Mouse (Mus musculus) right cerebral cortex, postnatal 4 days (tissue): ENCODE data around the gene Pbxip1.
"Not testable (repeated sequence)": the region's sequence is repeated elsewhere in the genome, so short reads cannot be mapped to it uniquely, and the experiment has no call there.

Experiments
- DNase-seq: peaks from one replicate; pipeline ENCODE4 v3.0.0-alpha.2; 2022

Pbxip1 gene

GRCm38 (mm10) chr3:89410864-89411263, 25.6 kb upstream of the Pbxip1 start:
- no peak for DNase-seq

GRCm38 (mm10) chr3:89411490-89412393, 24.8 kb upstream of the Pbxip1 start, which contains the start of gene Flad1:
Gene Flad1, minus strand, starts transcription at chr3:89411870.
- DNase-seq = peak; percentile 95

GRCm38 (mm10) chr3:89416158-89416557, 20.3 kb upstream of the Pbxip1 start:
- no peak for DNase-seq

- DNase-seq = no peak
Observed at GRCm38 (mm10) chr3:89417131-89417530, 19.4 kb upstream of the Pbxip1 start.

DNA sequence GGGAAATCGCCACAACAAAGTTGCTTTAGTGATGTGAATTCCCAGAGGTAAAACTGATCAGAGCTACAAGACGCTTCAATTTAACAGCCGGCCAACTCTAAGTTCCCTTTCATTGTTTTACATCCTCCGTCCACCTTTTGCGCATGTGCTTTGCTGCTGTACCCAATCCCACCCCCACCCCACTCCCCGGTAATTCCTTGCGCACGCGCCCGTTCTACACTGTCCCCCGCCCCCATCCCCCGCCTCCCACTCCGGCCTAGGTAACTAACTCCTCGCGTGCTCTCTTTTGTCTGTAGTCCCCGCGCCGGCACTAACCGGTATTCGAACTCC, 18.7 kb upstream of the Pbxip1 start:
- no peak for DNase-seq

DNA sequence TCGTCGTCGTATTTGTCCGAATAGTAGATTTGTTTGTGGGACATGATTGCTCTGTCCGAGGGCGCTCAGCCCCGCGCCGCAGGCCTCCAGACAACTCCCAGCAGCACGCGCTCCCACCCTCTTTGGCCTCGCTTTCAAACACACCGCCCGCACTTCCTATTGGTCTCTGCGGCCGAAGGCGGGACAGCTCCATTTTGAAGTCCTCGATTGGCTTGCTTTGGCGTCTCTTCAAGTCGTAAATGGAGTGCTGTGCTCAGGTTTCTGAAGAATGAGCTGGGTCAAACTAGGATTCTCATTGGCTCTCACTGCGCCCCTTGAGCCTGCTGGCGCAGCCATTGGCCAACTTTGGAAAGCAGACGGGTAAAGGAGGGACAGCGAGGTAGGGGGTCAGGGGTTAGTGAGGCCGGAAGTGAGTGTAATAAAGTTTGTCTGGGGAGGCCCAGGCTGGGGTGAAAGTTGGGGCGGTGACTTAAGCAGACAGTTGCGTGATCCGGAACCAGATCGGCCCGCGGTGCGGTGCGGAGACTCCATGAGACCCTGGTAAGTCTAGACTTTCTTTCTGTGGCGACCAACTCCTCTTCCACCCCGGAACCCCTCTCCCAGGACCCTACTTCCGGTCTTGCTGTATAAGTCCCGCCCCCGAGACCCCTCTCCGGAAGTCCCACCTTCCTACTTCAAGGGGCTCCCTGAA, 18.2 kb upstream of the Pbxip1 start, which contains the start of the genes Cks1b and Shc1:
Gene Cks1b (minus strand): TSS at position 214 of the 691 bp plus-strand sequence.
Gene Shc1 (plus strand): TSS at position 274 of the 691 bp plus-strand sequence.
- DNase-seq = peak; percentile 85

DNA sequence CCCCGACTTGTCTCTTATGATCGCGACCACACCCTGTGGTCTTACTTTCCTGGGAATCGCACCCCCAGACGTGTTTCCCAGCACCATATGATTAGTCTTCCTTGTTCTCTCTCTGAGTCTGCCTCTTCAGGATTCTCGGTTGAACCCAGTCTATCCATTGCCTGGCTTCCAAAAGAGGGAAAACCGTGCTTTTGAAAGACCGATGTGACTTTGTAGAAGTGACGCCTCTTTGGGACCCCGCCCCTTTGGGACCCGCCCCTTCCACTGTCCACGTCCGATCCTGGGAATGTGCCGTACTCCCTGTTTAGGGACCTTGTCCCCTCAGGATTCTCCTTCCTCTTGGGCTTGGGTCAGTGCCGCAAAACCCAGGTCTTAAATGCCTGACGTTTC, 17.6 kb upstream of the Pbxip1 start:
- no peak for DNase-seq

- DNase-seq = no peak
Observed at GRCm38 (mm10) chr3:89419571-89419970, 16.9 kb upstream of the Pbxip1 start.

DNA sequence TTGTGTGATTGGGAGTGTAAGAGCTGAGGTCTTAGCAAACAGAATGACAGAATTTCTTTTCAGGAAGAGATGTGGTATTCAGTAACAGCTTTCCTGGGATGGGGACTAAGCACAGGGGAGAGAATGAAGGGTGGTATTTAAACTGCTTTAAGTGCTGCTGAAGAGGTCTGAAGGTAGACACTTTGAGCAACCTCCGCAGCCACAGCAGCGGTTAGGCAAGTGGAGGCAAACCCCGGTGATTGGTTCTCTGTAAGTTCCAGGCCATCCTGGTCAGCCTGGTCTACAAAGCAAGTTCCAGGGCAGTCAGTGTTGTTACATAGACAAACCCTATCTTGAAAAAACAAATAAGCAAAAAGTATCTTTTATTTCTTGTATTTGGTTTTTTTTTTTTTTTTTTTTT, 16.5 kb upstream of the Pbxip1 start:
- no peak for DNase-seq

DNA sequence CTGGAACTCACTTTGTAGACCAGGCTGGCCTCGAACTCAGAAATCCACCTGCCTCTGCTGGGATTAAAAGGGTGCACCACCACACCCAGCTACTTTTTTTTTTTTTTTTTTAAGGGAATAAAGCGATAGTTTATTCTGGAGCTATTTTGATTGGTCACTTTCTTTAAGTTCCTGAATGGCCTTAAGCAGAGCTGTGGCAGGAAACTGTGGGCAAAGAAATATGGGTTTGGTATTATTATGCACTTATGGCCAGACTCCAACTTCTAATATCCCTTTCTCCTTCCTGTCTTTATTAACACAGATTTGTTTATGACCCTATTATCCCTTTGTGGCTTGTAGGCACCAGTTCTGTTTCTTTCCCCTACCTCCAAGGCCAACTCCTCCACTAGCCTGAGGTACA, 16.1 kb upstream of the Pbxip1 start:
- DNase-seq = no peak

DNA sequence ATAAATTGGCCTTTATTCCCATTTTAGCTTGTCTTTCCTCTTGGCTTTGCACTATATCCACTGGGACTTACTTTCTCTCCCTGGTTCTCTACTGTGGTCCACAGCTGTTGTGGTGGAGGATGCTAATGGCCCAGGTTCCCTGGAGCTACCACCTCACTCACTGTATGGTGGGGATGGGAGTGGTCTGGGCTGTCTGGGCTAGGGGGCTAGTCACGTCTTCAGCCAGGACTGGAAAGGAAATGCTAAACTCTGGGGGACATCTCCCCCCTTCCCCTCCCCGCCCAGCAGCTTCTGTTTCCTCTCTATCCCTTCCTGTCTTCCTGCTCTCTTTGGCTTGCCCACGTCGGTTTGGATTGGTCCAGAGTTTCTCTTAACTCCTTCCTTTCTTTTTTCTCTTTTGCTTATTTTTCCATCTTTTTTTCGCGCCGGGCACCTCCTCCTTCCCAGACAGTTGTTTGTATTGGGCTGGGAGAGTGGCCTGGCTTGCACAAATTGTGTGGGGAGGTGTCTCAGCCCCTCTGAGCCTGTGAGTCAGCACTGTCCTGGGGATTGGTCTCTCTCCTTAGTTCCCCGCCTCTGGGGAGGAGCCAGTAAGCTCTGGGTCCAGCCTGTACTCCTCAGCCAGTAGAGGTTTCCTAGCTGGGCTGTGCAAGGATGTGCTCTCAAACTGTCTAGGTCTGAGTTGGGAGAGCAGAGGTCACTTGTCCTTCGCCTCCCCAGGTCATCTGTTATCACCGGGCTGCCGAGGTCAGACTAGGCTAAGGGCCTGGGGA, 15.3 kb upstream of the Pbxip1 start:
- DNase-seq = peak; percentile 43

GRCm38 (mm10) chr3:89421810-89422473, 14.6 kb upstream of the Pbxip1 start:
- no peak for DNase-seq

DNA sequence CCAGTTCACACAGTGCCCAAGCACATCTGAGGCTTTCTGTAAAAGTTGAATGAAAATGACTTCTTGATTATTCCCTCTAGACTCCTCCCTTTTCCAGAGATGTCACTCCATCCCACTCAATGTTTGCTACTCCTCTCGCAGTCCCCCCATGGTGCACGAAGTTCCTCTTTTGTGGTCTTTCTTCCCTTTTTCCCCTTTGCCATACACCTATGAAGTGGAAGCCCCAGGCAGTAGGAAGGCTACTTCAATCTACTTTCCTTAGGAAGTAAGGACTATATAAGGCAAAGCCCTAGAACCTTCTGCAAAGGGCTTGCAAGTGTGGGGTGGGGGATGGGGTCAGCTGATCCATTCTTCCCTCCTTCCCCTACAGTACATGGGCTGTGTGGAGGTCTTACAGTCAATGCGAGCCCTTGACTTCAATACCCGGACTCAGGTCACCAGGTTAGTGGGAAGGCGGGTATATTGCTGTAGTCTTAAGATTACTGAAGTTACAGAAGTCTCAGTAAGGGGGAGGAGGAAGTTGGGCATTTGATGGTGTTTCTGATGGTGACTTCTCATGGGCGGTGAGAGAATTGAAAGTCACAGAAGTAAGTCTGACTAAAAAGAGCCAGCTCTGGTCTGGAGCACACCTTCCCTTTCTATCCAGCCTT, 13.8 kb upstream of the Pbxip1 start:
- DNase-seq = no peak

- DNase-seq = no peak
Observed at GRCm38 (mm10) chr3:89424416-89425140, 11.9 kb upstream of the Pbxip1 start.

DNA sequence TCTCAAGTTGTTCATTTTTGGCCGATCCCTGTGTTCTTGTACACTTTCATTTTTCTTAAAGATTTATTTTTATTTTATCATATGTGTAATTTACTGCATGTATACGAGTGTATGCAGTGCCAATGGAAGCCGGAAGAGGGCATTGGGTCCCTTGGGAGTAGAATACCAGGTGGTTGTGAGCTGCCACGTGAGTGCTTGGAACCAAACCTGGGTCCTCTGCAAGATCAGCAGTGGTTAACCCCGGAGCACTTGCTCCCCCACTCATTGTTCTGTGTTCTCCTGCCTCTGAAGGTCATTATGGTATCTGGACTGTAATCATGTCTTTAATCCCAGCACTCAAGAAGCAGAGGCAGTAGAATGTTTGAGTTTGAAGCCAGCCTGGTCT, 11.4 kb upstream of the Pbxip1 start:
- DNase-seq = no peak

DNA sequence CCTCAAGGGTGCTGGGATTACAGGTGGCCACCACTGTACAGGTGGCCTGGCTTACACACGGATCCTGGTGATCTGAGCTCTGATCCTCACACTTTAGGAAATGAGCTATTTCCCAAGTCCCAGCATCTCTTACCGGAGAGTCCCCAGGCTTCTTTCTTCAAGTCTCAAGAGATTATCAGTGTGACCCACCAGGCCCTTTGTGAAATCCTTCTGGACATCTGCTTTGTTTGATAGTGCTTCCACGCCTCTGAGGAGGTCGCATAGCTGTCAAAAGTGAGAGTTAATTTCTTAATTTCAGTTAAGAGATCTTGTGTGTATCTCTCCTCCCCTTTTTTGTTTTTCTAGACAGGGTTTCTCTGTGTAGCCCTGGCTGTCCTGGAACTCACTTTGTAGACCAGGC, 10.6 kb upstream of the Pbxip1 start:
- no peak for DNase-seq

GRCm38 (mm10) chr3:89429021-89429420, 7.5 kb upstream of the Pbxip1 start:
- not testable (repeated sequence) for DNase-seq

DNA sequence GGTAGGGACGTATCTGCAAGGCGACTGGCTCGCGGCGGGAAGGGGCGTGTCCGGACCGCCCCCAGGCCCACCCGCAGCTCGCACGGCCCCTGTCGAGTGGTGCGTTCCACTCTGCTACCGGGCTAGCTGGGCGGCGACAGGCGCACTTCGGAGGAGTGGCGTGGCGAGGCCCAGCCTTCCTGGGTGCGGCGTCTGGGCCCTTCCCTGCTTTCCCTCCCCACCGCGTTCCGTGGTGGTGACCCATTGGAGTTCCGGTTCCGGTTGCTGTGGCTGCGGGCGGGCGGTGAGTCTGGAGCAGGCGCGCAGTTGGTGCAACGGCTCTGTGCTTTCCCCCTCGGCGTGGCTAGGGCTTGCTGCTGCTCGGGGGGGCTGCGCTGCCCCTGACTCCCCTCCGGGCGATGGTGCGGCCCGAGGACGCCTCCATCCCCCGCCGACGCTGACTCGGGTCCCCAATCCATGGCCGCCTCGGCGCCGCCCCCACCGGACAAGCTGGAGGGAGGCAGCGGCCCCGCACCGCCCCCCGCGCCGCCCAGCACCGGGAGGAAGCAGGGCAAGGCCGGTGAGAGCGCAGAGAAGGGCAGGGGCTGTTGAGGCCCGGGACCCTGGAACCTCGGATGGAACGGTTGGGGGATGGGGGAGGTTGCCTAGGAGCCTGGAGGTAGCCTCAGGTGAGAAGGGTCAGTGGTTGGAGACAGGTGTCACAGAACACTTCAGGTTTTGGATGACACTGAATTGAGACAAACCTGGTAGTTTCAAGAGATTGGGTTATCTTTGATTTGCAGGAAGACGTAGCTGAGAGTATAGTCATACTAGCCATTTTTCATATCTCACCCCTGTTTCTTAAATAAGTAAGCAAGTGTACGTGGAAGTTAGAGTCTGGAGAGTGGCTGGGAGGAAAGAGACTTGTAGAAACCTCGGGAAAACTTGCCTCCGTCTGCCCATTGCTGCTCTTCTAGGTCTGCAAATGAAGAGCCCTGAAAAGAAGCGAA, 6.0 kb upstream of the Pbxip1 start, which contains the start of gene Pygo2:
Gene Pygo2 (plus strand): TSS at position 44 of the 989 bp plus-strand sequence.
- DNase-seq = peak; percentile 92

GRCm38 (mm10) chr3:89432606-89433005, 3.9 kb upstream of the Pbxip1 start:
- no peak for DNase-seq

GRCm38 (mm10) chr3:89434532-89434931, 2.0 kb upstream of the Pbxip1 start:
- DNase-seq = no peak
